Mouse (Mus musculus): ENCODE measurements around the gene Nceh1.
A peak's percentile ranks its signal among the peaks of the same experiment; 100 is the strongest.

The Nceh1 gene

DNA sequence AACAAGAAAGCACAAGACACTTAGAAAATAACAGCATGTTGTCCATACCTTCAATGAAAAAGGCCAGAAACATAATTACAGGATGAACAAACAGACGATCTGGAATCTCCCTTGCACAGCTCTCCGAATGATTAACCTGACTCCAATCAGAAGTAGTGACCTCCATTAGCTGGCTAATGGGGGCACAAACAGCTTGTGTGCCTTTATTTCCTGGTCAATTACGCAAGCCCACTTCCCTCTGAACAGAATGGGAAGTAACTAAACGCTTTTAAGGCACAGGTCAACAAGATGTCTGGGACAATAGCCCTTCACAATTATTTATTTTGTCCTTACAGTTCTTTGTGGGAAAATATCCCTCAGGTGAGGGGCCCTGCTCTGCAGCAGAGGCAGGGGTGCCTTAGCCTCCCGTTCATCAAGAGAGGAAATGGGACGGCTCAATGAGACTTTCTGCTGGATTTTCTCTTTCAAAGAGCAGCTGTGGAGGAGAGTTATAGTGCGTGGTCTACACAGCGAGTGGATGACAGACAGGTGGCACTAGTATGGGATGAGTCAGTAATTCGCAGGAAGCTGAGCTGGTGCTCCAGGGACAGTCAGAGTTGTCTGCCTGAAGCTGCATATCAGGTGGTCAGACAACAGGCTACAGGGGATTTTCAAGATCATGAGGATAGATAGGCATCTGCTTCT lies 119.7 kb downstream of the Nceh1 start:
- no peak for DNase-seq (ENCODE audit: low read depth, low spot score)
- H3K36me3 ChIP-seq (ENCODE audit: control insufficient read depth, insufficient read depth, low read length, poor library complexity, severe bottlenecking) = no peaks in the 10 kb centered on the region
- no peaks in the 10 kb centered on the region for H3K27me3 ChIP-seq (ENCODE audit: control insufficient read depth, insufficient read depth, low read length, poor library complexity, severe bottlenecking)

DNA sequence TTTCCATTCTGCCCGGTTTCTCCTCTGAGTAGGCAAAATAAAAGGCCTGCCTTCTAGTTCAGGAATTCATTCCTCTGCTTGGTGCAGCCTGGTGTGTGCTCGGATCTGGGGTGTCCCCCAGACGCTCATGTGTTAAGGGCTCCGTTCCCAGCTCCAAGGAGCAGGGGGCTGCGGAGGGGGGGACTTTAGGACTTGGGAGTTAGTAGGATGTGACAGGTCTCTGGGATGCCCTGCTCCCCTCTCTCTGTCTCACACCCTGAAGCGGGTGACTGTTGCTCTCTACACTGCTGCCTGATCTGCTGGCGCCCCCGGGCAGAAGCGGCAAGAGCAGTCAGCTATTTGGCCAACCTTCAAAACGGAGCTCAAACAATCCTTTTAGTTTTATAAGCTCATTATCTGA lies 124.0 kb downstream of the Nceh1 start:
- Histone ChIP-seq H3K27me3 (ENCODE audit: control insufficient read depth, insufficient read depth, low read length, poor library complexity, severe bottlenecking) (no peaks in the 10 kb centered on the region), H3K36me3 (ENCODE audit: control insufficient read depth, insufficient read depth, low read length, poor library complexity, severe bottlenecking) (no peaks in the 10 kb centered on the region)
- no peak for DNase-seq (ENCODE audit: low read depth, low spot score)

DNA sequence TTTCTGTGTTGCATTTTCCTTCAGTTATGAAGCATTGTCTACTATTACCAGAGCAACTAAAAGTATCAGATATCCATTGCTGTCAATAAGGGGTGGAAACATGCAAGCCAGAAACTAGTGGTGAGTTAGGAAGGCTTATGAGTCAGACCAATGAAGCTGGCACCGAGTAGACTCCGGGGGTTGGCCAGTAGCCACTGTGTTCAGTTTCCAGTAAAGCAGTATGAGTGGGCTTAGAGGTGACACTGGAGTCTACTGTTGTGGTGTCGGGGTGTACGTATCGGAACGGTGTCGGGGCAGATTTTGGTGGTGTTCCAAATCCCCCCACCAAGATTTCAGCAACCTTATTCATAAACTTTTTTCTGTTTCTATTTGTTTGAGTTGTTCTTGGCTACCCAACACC lies 128.2 kb downstream of the Nceh1 start:
- Histone ChIP-seq H3K27me3 (ENCODE audit: control insufficient read depth, insufficient read depth, low read length, poor library complexity, severe bottlenecking) (no peaks in the 10 kb centered on the region), H3K36me3 (ENCODE audit: control insufficient read depth, insufficient read depth, low read length, poor library complexity, severe bottlenecking) (no peaks in the 10 kb centered on the region)
- no peak for DNase-seq (ENCODE audit: low read depth, low spot score)

DNA sequence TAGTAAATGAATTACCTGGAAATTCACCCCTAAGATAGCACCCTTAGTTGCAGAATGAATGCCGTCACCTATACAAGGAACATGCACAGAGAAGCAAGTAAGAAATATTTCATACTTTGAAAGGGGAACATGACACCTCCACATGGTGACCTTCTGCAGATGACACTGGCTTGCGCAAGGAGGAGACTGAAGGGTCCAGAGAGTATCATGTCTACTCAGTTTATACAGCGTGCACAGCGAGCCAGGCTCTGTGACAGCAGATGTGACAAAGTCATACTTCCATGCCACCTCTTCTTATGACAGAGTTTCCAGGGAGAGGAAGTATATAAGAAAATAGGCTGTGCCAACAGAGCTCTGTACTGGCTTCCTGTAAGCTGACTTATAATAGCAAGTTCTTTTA lies 128.7 kb downstream of the Nceh1 start:
- no peaks in the 10 kb centered on the region for H3K36me3 ChIP-seq (ENCODE audit: control insufficient read depth, insufficient read depth, low read length, poor library complexity, severe bottlenecking)
- no peaks in the 10 kb centered on the region for H3K27me3 ChIP-seq (ENCODE audit: control insufficient read depth, insufficient read depth, low read length, poor library complexity, severe bottlenecking)
- no peak for DNase-seq (ENCODE audit: low read depth, low spot score)

DNA sequence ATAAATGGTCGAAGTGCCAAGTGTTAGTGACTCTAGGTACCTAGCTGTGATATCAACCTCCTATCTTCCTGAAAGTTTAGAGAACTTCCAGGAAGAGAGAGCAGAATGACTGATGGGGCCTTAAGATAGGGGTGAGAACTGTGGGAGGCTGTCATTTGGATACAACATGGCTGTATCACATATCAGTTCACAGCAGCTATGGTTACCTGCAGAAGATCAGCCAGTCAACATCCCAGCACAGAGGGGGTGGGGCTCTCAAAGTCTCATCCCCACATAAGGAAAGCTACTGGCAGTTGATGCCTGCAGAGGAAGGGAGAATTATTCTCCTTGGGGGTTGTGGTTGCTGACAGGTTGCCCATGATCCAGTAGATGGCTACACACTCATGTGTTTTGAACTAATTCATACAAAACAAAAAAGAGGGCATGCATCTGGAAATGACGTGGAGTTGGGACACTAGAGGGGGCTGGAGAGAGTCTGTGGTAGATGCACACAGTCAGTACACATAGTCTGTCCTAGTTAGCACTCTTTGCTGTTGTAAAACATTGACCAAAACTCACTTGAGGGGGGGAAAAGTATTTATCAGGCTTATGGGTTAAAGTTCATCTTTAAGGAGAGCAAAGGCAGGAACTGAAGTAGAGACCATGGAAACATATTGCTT lies 131.9 kb downstream of the Nceh1 start:
- H3K36me3 ChIP-seq (ENCODE audit: control insufficient read depth, insufficient read depth, low read length, poor library complexity, severe bottlenecking) = no peaks in the 10 kb centered on the region
- no peaks in the 10 kb centered on the region for H3K27me3 ChIP-seq (ENCODE audit: control insufficient read depth, insufficient read depth, low read length, poor library complexity, severe bottlenecking)
- peak; percentile 41 for DNase-seq (ENCODE audit: low read depth, low spot score)

DNA sequence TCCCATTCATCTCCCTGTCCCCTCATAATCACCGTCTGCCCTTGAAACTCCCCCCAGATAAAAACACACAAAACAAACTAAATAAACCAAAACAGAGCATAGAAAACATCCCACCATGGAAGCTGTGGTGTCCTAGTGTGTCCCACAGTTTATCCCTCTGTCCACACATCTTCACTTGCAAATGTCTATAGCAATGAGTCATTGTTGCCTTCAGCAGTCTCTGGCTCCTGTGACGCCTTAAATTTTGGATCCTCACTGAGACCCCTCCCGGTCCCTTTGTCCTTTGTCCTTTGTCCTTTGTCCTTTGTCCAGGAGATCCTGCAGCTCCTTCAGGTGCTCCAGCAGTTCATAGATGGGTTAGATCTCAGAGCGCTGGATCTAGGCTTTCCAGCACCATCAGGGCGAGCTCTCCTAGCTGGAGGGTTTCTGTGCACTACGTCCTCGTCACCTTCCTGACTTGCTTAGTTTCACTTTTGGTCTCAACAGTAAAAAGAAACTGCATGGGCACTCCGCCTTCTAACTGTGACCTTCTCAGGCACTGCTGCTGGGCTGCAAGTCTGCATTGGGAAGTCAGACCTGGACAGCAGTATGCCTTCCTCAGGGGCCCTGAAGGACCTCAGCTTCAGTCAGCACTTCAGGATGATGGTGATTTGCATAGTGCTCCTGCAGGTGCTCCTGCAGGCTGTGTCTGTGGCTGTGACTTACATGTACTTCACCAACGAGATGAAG lies 134.0 kb downstream of the Nceh1 start, which contains the start of gene Tnfsf10:
Gene Tnfsf10, plus strand, starts transcription at position 470 of the 729 bp plus-strand sequence.
- peak; percentile 60 for DNase-seq (ENCODE audit: low read depth, low spot score)

DNA sequence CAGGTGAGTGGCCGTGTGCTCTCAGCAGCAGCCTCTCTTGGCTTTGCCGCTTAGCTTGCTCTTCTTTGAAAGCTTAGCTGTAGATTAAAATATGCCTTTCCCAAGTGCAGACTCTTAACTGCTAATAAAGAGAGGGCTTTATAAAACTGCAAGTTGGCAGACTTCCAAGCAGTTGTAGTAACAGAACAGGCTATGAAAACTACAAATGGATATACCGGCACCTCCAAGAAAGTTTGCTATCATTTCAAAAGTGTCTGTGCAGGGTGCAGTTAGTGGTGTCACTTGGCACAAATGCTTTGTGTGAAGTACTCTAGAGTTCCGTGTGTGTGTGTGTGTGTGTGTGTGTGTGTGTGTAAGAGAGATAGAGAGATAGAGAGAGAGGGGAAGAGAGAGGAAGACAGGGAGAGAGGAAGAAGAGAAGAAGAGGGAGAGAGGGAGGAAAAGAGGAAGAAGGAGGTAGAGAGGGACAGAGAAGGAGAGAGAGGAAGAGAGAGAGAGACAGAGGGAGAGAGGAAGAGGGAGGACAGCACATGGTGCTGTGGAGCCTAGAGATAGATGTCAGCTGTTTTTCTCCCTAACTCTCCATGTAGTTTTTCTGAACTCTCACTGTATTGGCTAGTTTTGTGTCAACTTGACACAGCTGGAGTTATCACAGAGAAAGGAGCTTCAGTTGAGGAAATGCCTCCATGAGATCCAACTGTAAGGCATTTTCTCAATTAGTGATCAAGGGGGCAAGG lies 134.7 kb downstream of the Nceh1 start:
- DNase-seq (ENCODE audit: low read depth, low spot score) = no peak

More for the DNA sequence above, 134.0 kb downstream of the Nceh1 start, which contains the start of gene Tnfsf10:
- Histone ChIP-seq H3K36me3 (ENCODE audit: control insufficient read depth, insufficient read depth, low read length, poor library complexity, severe bottlenecking) (no peaks in the 10 kb centered on the region), H3K27me3 (ENCODE audit: control insufficient read depth, insufficient read depth, low read length, poor library complexity, severe bottlenecking) (no peaks in the 10 kb centered on the region)

DNA sequence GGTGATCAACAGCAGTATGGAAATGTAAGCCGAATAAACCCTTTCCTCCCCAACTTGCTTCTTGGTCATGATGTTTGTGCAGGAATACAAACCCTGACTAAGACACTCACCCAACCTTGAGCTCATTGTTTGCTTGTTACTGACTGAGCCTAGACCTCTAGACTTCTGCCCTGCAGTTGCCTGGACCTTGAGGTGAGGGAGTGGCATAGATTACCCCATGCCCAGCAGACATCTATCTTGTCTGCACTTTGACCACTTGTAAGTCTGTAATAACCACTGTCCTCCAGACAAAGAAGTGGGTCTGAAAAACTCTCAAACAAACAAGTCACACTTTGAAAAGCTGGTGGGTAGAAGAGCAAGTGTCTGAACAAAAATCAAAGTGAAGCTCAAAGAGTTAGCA lies 136.9 kb downstream of the Nceh1 start:
- DNase-seq (ENCODE audit: low read depth, low spot score) = no peak
- no peaks in the 10 kb centered on the region for H3K27me3 ChIP-seq (ENCODE audit: control insufficient read depth, insufficient read depth, low read length, poor library complexity, severe bottlenecking)
- no peaks in the 10 kb centered on the region; the same call in 1 of the 2 replicates for H3K36me3 ChIP-seq (ENCODE audit: control insufficient read depth, insufficient read depth, low read length, poor library complexity, severe bottlenecking)

More for the DNA sequence above, 134.7 kb downstream of the Nceh1 start:
- Histone ChIP-seq H3K36me3 (ENCODE audit: control insufficient read depth, insufficient read depth, low read length, poor library complexity, severe bottlenecking) (no peaks in the 10 kb centered on the region), H3K27me3 (ENCODE audit: control insufficient read depth, insufficient read depth, low read length, poor library complexity, severe bottlenecking) (no peaks in the 10 kb centered on the region)

DNA sequence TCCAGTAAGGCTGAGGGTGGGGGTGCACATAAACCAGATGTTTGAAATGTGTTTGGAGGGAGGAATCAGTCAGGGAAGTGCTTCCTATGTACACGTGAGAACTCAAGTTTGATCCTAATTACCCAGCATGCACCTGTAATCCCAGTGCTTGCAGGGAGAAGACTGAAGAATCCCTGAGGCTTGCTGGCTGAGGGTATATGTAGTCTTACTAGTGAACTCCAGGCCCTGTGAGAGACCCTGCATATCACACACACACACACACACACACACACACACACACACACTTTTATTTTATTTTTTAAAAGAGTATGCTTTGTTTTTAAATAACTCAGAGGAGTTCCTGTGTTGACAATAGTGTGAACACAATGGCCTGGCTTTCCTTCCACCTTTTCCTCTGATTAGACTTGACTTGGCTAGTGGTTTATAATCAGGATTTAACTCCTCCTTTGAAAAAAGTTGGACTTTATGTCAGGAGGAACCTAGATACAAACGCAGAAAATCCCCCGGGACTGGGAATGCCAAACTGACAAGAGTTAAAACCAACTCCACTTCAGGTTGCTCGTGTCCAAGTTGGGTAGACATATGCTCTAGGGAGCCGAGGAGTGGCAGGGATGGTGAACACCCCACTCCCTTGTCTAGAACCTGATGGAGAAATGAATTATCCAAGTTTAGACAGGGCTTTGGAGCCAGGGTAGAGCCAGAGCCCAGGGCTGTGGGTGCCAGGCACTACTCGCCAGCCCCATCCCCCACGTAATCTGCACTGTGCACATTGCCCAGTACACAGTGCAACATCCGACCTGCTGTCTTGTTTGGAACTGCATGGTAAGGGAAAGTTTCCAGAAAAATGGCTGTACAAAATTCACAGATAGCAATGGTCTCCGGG lies 138.1 kb downstream of the Nceh1 start:
- DNase-seq (ENCODE audit: low read depth, low spot score) = no peak
- no peaks in the 10 kb centered on the region; the same call in 1 of the 2 replicates for H3K36me3 ChIP-seq (ENCODE audit: control insufficient read depth, insufficient read depth, low read length, poor library complexity, severe bottlenecking)
- no peaks in the 10 kb centered on the region for H3K27me3 ChIP-seq (ENCODE audit: control insufficient read depth, insufficient read depth, low read length, poor library complexity, severe bottlenecking)

DNA sequence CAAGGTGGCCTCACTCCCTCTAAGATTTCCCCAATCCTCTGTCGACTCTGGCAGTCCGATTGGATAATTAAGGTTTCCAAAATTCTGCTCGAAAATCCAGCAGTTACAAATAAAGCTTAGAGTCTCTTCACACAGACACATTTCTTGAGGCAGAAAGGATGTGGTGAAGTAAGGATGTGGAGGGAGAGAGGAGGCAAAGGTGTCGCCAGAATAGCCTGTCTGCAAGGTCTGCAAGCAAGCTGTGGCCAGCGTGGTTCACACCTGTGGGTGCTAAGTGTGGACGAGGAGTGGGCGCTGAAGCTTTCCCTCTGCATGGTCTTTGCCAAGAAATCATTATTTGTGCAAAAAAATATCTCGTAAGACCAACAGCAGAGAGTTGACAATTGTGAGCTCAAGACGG lies 139.8 kb downstream of the Nceh1 start:
- H3K27me3 ChIP-seq (ENCODE audit: control insufficient read depth, insufficient read depth, low read length, poor library complexity, severe bottlenecking) = no peaks in the 10 kb centered on the region
- H3K36me3 ChIP-seq (ENCODE audit: control insufficient read depth, insufficient read depth, low read length, poor library complexity, severe bottlenecking) = no peaks in the 10 kb centered on the region; the same call in 1 of the 2 replicates
- DNase-seq (ENCODE audit: low read depth, low spot score) = no peak

DNA sequence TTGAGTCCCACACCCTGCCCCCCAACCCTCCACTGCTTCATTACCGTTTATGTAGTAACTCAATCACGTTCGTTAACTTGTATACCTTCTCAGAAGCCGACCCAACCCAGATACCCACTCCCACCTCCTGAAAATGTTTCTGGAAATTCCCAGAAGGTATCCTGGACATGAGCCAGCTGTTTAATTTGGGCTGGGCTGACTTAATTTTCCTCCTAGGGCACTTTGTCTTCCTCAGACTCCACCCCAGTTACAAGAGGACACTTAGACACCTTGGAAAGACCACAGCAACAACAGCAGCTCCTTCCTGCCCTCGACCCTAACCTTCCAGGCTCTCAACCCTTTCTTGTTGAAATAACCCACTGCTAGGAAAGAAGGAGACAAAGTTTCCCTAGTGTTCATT lies 140.8 kb downstream of the Nceh1 start:
- DNase-seq (ENCODE audit: low read depth, low spot score) = no peak
- Histone ChIP-seq H3K36me3 (ENCODE audit: control insufficient read depth, insufficient read depth, low read length, poor library complexity, severe bottlenecking) (no peaks in the 10 kb centered on the region; the same call in 1 of the 2 replicates), H3K27me3 (ENCODE audit: control insufficient read depth, insufficient read depth, low read length, poor library complexity, severe bottlenecking) (no peaks in the 10 kb centered on the region)

DNA sequence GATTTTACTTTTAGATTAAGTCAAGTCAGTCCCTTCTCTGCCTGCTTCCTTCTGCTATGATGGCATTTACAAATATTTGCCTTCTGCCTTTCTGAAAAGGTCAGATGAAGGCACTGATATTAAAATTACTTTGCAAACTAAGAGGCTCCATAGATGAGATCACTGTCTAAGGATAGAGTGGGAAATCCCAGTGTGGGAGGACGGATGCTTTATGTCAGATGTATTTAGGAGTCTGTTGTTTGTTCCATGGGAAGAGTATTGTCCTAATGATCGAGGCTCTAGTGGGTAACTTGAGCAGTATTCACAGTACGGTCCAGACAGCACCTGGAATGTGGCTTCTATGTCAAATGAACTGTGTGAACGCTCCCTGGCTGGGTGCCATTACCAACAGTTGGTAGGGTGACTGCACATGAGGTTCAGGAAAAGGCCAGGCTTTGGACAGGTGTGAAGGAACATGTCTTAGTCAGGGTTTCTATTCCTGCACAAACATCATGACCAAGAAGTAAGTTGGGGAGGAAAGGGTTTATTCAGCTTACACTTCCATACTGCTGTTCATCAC lies 143.9 kb downstream of the Nceh1 start:
- Histone ChIP-seq H3K27me3 (ENCODE audit: control insufficient read depth, insufficient read depth, low read length, poor library complexity, severe bottlenecking) (no peaks in the 10 kb centered on the region), H3K36me3 (ENCODE audit: control insufficient read depth, insufficient read depth, low read length, poor library complexity, severe bottlenecking) (no peaks in the 10 kb centered on the region; the same call in 1 of the 2 replicates)
- DNase-seq (ENCODE audit: low read depth, low spot score) = no peak

DNA sequence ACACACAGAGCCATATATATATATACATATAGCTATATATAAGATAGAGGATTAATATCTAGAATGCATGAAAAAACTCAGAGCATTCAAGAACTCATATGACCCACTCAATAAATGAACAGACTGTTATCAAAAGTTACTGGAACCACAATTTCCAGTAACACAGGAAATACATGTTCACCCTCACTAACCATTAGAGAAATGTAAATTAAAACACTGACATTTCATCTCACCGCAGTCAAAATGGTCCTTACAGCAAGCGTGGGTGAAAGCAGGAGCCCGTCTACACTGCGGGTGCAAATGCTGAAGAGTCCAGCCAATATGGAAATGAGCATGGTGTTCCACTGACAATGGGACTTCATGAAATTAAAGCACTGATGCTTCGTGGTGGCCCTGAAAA lies 147.9 kb downstream of the Nceh1 start:
- Histone ChIP-seq H3K36me3 (ENCODE audit: control insufficient read depth, insufficient read depth, low read length, poor library complexity, severe bottlenecking) (no peaks in the 10 kb centered on the region), H3K27me3 (ENCODE audit: control insufficient read depth, insufficient read depth, low read length, poor library complexity, severe bottlenecking) (no peaks in the 10 kb centered on the region)
- no peak for DNase-seq (ENCODE audit: low read depth, low spot score)

Measured in splenic B cell, adult 2 months (primary cell).